Mouse (Mus musculus) ES-E14 (cell line): ENCODE measurements around the gene Upk1a.

Experiments used
- HCFC1 ChIP-seq: IDR thresholded peaks from 2 replicates; pipeline ENCODE4 v1.6.1; 2012; ENCODE audit warnings: low read length, inconsistent platforms, borderline replicate concordance; ENCODE audit not compliant: insufficient read depth
- MAFK ChIP-seq: IDR thresholded peaks from 2 replicates; pipeline ENCODE4 v1.6.1; 2014; ENCODE audit warnings: mild to moderate bottlenecking, low read depth, low read length, inconsistent platforms; ENCODE audit not compliant: insufficient read depth
- ZNF384 ChIP-seq: IDR thresholded peaks from 2 replicates; pipeline ENCODE4 v1.6.1; 2012; ENCODE audit warnings: low read depth, low read length, inconsistent platforms

GRCm38 (mm10) chr7:30619202-30619601, 6.6 kb upstream of the Upk1a start:
- no peak for TF ChIP-seq ZNF384
- TF ChIP-seq MAFK = no peak
- no peak for TF ChIP-seq HCFC1
